Mouse (Mus musculus) lung, postnatal 0 days (tissue): ENCODE measurements around the gene Rbak. TPM values are rescaled to one million over a fixed set of nuclear protein-coding genes. Genes with fewer than 3 reads are reported as not detected.

ENCODE experiments used
- ATAC-seq: fragments of 200-750 bp; cut with Nextera tagmentation; 2 replicates; pipeline ENCODE4 v1.8.0; 2017; ENCODE audit warnings: moderate library complexity
- DNase-seq: peaks from one replicate; pipeline ENCODE4 v3.0.0-alpha.2; 2016; ENCODE audit warnings: low spot score
- H3K27ac ChIP-seq: fragments of 300-500 bp; sonication (generic); 2 replicates; pipeline ENCODE4 v1.5.1; 2014; ENCODE audit warnings: antibody characterized with exemption, mild to moderate bottlenecking, low read length, mixed read lengths
- H3K27me3 ChIP-seq: fragments of 300-500 bp; sonication (generic); replicated peaks from 2 replicates; pipeline ENCODE4 v1.6.1; 2014; ENCODE audit warnings: low read length, mixed read lengths; ENCODE audit not compliant: insufficient read depth
- H3K36me3 ChIP-seq: fragments of 300-500 bp; sonication (generic); 2 replicates; pipeline ENCODE4 v1.6.1; 2014; ENCODE audit warnings: low read length, mixed read lengths; ENCODE audit not compliant: insufficient read depth
- H3K4me1 ChIP-seq: fragments of 300-500 bp; sonication (generic); 2 replicates; pipeline ENCODE4 v1.6.1; 2014; ENCODE audit warnings: antibody characterized with exemption, low read depth, low read length, mixed read lengths; ENCODE audit not compliant: insufficient read depth
- H3K4me2 ChIP-seq: fragments of 300-500 bp; sonication (generic); replicated peaks from 2 replicates; pipeline ENCODE4 v1.6.1; 2014; ENCODE audit warnings: low read depth, mild to moderate bottlenecking, low read length, moderate library complexity, mixed read lengths
- H3K4me3 ChIP-seq: fragments of 300-500 bp; sonication (generic); 2 replicates; pipeline ENCODE4 v1.5.1; 2014; ENCODE audit warnings: low read depth, low read length
- H3K9ac ChIP-seq: fragments of 300-500 bp; sonication (generic); replicated peaks from 2 replicates; pipeline ENCODE4 v1.6.1; 2014; ENCODE audit warnings: low read depth, mild to moderate bottlenecking
- H3K9me3 ChIP-seq: fragments of 300-500 bp; sonication (generic); 2 replicates; pipeline ENCODE4 v1.6.1; 2016; ENCODE audit warnings: low read length, mixed read lengths
- CTCF ChIP-seq: IDR thresholded peaks from 2 replicates; pipeline ENCODE4 v1.5.1; 2016; ENCODE audit warnings: antibody characterized with exemption, mild to moderate bottlenecking
- EP300 ChIP-seq: IDR thresholded peaks from 2 replicates; pipeline ENCODE4 v1.6.1; 2016; ENCODE audit warnings: antibody characterized with exemption, mild to moderate bottlenecking, control low read depth
- WGBS: fragments of 180-500 bp; shearing (Covaris S2); extraction: QIAGEN DNeasy Blood & Tissue Kit; methylation state at CpG from one replicate; pipeline ENCODE4 v1.1.7; 2014; 5-methylcytosine and 5-hydroxymethylcytosine counted together
- microRNA-seq: library from miRNA; unstranded; fragments of <30 nt; microRNA quantifications from one replicate; pipeline ENCODE4, GENCODE M21; 2016
- polyA plus RNA-seq: library from polyadenylated mRNA; unstranded; fragments of >200 nt; fragmentation: Nextera tagmentation; extraction: Ambion mirVana; gene quantifications from 2 replicates; pipeline ENCODE4 v1.2.1, GENCODE M21; 2015

The Rbak gene
- polyA plus RNA-seq, 1 experiment from 2014 or later = 9.1 TPM

DNA sequence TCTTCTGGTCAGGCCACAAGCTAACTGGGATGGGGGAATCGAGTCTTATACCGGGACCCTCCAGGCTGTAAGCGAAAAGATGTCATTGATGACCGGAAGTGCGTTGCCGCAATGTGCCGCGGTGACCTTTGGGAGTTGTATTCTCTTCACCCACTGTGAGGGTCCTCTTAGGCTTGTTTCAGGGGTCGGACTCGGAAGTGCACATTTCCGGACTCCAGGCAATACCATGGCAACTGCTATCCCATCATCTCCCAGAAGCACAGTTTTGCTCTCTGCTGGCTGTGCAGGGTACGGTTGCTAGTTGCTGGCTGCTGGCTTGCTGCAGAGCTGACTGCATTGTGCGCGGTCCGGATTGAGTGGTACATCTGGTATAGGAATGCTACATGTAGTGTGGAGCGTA, 51.5 kb downstream of the Rbak start:
- Histone ChIP-seq H3K9ac (no peak overlapping the region), H3K4me2 (no peak overlapping the region), H3K36me3 (no peaks in the 10 kb centered on the region), H3K27ac (no peak overlapping the region), H3K9me3 (no peaks in the 10 kb centered on the region), H3K27me3 (no peaks in the 10 kb centered on the region), H3K4me1 (no peaks in the 10 kb centered on the region), H3K4me3 (no peak overlapping the region)
- 91% methylated on average over 16 of the region's 16 CpGs for WGBS
- DNase-seq (no peak), ATAC-seq (no peak)
- TF ChIP-seq CTCF (no peak), EP300 (no peak)

DNA sequence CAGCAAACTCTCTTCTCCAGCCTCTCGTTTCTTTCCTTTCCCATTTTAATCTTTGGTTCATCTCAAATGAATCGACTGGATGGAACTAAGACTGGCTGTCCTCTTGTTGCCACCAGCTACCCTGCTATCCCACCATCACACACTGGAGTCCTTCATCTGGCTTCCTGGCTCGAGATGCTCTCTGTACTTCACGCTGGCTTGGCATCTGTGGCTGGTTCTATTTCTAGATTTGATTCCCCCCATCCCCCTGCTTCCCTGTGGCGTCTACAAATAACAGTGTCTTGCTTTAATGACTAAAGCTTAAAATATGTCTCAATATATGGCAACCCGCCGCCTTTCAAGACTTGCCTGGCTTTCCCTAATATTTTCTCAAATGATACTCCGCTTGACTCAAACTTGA, 52.7 kb downstream of the Rbak start:
- H3K4me2 ChIP-seq = no peak overlapping the region
- no peak overlapping the region for H3K9ac ChIP-seq
- no peak overlapping the region for H3K27ac ChIP-seq
- WGBS = 74% methylated on average over 8 of the region's 8 CpGs
- H3K4me3 ChIP-seq = no peak overlapping the region
- TF ChIP-seq EP300 (no peak), CTCF (no peak)
- no peaks in the 10 kb centered on the region for H3K4me1 ChIP-seq
- H3K27me3 ChIP-seq = no peaks in the 10 kb centered on the region
- no peak for DNase-seq
- ATAC-seq = no peak
- no peaks in the 10 kb centered on the region for H3K36me3 ChIP-seq
- H3K9me3 ChIP-seq = no peaks in the 10 kb centered on the region

DNA sequence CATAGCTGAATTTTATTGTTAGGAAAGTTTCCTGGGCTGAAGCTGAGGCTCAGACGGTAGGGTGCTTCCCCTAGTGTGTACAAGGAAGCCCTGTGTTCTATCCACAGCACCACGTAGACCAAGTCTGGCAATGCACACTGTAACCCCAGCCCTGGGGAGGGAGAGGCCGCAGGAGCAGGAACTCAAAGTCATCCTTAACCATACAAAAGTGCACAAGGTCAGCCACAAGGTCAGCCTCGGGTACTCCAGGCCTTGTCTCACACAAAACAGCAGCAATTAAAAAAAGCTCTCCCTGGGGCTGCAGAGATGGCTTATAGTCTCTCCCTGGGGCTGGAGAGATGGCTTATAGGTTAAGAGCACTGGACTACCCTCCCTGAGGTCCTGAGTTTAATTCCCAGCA, 53.7 kb downstream of the Rbak start:
- H3K9ac ChIP-seq = no peak overlapping the region
- no peaks in the 10 kb centered on the region for H3K4me1 ChIP-seq
- H3K27me3 ChIP-seq = no peaks in the 10 kb centered on the region
- H3K4me2 ChIP-seq = no peak overlapping the region
- no peaks in the 10 kb centered on the region for H3K36me3 ChIP-seq
- TF ChIP-seq EP300 = no peak
- no peak for TF ChIP-seq CTCF
- no peak overlapping the region for H3K27ac ChIP-seq
- 55% methylated on average over 4 of the region's 4 CpGs for WGBS
- ATAC-seq (no peak), DNase-seq (no peak)
- H3K4me3 ChIP-seq = no peak overlapping the region
- H3K9me3 ChIP-seq = no peaks in the 10 kb centered on the region

DNA sequence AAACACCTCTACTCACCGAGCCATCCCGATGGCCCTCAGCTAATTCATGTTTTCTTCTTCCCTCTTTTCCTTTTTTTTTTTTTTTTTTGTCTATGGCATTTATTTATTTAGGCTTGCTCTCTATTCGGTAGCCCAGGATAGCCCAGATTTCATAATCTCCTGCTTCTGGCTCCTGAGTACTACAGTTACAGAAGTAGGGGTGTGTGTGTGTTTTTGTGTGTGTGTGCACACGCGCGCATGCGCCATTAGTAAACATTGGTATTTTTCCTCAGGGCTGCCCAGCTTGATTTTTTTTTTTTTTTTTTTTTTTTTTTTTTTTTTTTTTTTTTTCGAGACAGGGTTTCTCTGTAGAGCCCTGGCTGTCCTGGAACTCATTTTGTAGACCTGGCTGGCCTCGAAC, 54.5 kb downstream of the Rbak start:
- ATAC-seq (no peak), DNase-seq (no peak)
- WGBS = 93% methylated on average over 9 of the region's 9 CpGs
- Histone ChIP-seq H3K4me1 (no peaks in the 10 kb centered on the region), H3K27ac (no peak overlapping the region), H3K4me3 (no peak overlapping the region), H3K9ac (no peak overlapping the region), H3K9me3 (no peaks in the 10 kb centered on the region), H3K27me3 (no peaks in the 10 kb centered on the region), H3K4me2 (no peak overlapping the region), H3K36me3 (no peaks in the 10 kb centered on the region)
- TF ChIP-seq EP300 = no peak
- no peak for TF ChIP-seq CTCF

DNA sequence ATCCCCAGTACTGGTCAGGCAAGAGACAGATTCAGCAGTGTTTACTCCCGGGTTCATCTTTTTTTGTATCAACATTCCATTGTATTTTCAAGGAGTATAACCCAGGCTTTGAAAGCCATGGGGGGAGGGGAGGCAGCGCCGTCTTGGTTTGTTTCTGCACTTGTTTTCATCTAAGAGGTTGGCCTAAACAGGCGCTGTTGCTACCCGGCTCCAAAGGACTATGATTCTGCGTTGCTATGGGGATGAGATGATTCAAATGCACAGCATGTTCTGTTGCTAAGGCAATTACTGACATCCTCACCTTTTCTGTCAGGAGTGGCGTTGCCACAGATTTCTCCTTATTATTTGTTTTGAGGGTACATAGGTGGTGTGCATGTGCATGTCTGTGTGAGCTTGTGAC, 55.0 kb downstream of the Rbak start:
- no peaks in the 10 kb centered on the region for H3K36me3 ChIP-seq
- ATAC-seq = no peak

DNA sequence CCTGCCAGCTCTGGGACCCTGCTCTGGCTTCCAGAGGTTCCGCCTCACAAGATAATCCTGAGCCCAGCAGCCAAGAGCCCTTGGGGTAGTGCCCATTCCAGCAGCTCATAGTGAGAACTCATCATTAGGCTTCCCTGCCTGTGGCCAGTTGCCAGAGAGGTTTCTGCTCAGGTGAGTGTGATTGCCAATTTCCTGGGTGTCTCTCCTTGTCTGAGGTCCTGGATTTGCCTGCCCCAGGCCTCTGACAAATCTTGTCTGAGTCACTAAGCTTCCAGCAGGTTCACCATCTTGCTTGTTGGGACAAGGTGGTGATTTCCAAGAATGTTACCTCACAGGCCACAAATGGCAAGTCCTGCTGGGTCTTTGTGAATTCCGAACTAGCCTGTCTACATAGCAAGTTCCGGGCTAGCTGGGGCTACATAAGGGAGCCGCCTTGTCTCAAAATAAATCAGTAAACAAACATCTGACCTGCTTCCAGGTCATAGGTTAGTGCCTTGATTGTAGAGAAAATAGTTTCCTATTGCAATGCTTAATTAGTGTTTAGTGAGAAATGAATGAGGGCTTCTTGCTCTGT, 55.7 kb downstream of the Rbak start:
- H3K4me2 ChIP-seq = no peak overlapping the region

More for the DNA sequence above, 55.0 kb downstream of the Rbak start:
- Histone ChIP-seq H3K9me3 (no peaks in the 10 kb centered on the region), H3K27ac (no peak overlapping the region), H3K27me3 (no peaks in the 10 kb centered on the region), H3K4me2 (no peak overlapping the region), H3K4me3 (no peak overlapping the region), H3K9ac (no peak overlapping the region), H3K4me1 (no peaks in the 10 kb centered on the region)
- TF ChIP-seq EP300 (no peak), CTCF (no peak)
- no peak for DNase-seq
- WGBS = 67% methylated on average over 7 of the region's 7 CpGs

DNA sequence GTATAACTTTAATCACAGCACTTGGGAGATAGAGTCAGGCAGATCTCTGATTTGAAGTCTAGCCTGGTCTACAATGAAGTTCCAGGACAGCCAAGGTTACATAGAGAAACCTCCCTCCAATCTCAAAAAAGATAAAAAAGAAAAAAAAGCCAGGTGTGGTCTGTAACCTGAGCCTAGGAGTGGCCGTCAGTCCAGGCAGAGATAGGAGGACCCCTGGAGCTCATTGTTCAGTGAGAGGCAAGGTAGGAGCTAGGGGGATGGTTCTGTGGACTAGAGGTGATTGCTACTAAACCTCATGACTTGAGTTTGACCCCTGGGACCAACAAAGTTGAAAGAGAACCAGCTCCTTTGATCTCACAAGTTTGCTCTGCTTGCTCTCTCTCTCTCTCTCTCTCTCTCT, 57.9 kb downstream of the Rbak start:
- Histone ChIP-seq H3K4me2 (no peak overlapping the region), H3K27ac (no peak overlapping the region), H3K36me3 (no peaks in the 10 kb centered on the region), H3K4me1 (no peaks in the 10 kb centered on the region), H3K9me3 (no peaks in the 10 kb centered on the region), H3K27me3 (no peaks in the 10 kb centered on the region), H3K4me3 (no peak overlapping the region), H3K9ac (no peak overlapping the region)
- WGBS = 14% methylated on average over 1 of the region's 1 CpGs
- no peak for ATAC-seq
- TF ChIP-seq CTCF (no peak), EP300 (no peak)
- no peak for DNase-seq

More for the DNA sequence above, 55.7 kb downstream of the Rbak start:
- TF ChIP-seq CTCF = no peak
- TF ChIP-seq EP300 = no peak
- no peaks in the 10 kb centered on the region for H3K9me3 ChIP-seq
- H3K27ac ChIP-seq = no peak overlapping the region
- 89% methylated on average over 4 of the region's 4 CpGs for WGBS
- H3K4me1 ChIP-seq = no peaks in the 10 kb centered on the region
- H3K4me3 ChIP-seq = no peak overlapping the region
- no peak overlapping the region for H3K9ac ChIP-seq
- no peak for ATAC-seq
- H3K36me3 ChIP-seq = no peaks in the 10 kb centered on the region
- no peaks in the 10 kb centered on the region for H3K27me3 ChIP-seq
- no peak for DNase-seq

Small RNAs within 50 kb of the gene (microRNA-seq; reads per million reads assigned to microRNA genes)
- not detected for gene Gm44405

Other genes starting within 250 kb of the Rbak start
- 69.1 and 81.4 TPM in 2 replicates for gene Fscn1, start 220.4 kb downstream of the Rbak start, polyA plus RNA-seq
- gene Rnf216, start 67.8 kb downstream of the Rbak start, polyA plus RNA-seq = 23.2 and 26.0 TPM in 2 replicates
- gene Olfr718-ps1, start 33.2 kb downstream of the Rbak start, polyA plus RNA-seq = not detected in 2 replicates
- gene Spdye4b, start 242 bp upstream of the Rbak start, polyA plus RNA-seq = not detected in 2 replicates
- gene Spdye4a, start 46.1 kb upstream of the Rbak start, polyA plus RNA-seq = not detected in 2 replicates
- 6.7 and 7.5 TPM in 2 replicates for gene Zfp12, start 54.4 kb upstream of the Rbak start, polyA plus RNA-seq
- 1.4 and 1.6 TPM in 2 replicates for gene Zfp316, start 89.2 kb upstream of the Rbak start, polyA plus RNA-seq
- 0.08 TPM in 1 of 2 replicates, not detected in the other for gene Zfp853, start 112.8 kb upstream of the Rbak start, polyA plus RNA-seq
- 18.2 and 19.5 TPM in 2 replicates for gene E130309D02Rik, start 134.6 kb upstream of the Rbak start, polyA plus RNA-seq
- gene Zdhhc4, start 148.5 kb upstream of the Rbak start, polyA plus RNA-seq = 72.1 and 87.5 TPM in 2 replicates
- not detected in 2 replicates for gene Grid2ip, start 176.6 kb upstream of the Rbak start, polyA plus RNA-seq
- 233 and 242 TPM in 2 replicates for gene Kdelr2, start 223.1 kb upstream of the Rbak start, polyA plus RNA-seq